Mouse (Mus musculus): Measurements from ENCODE around the gene Aldh3b2.

DNA sequence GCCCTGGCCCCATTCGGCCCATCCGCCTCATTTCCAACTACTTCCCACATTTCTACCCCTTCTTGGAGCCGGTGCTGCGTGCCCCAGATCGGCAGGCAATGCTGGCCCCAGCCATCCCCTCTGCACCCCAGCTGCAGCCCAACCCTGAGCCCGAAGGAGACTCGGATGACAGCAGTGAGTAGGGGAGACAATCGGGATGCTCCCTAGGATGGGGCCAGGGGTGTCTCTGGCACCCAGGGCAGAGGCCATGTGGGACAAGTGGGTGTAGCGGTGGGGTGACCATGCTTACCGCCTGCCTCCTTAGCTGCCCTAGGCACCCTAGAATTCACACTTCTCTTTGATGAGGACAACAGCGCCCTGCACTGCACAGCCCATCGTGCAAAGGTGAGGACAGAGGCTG, 31.5 kb downstream of the Aldh3b2 start:
- no peak for TF ChIP-seq POLR2A (IDR thresholded peaks at IDR 0.05; ENCODE audit: borderline replicate concordance, insufficient read depth, low read length)
- TF ChIP-seq CTCF (IDR thresholded peaks at IDR 0.05; ENCODE audit: borderline replicate concordance, insufficient read depth, low read depth, low read length): no peak

Data from cerebellum, adult 2 months (tissue).